Mouse (Mus musculus): ENCODE data around the gene Apoc3. TPM values are rescaled to one million over a fixed set of nuclear protein-coding genes. Genes with fewer than 3 reads are reported as not detected.
A peak's percentile ranks its signal among the peaks of the same experiment; 100 is the strongest.

Gene Apoc3
- total RNA-seq, 2 experiments from 2014 or later, result 1.2 TPM; not detected in 1

GRCm38 (mm10) chr9:46192642-46193041 lies 42.8 kb downstream of the Apoc3 start:
- DNase-seq, result no peak

GRCm38 (mm10) chr9:46191644-46192043 lies 43.8 kb downstream of the Apoc3 start:
- DNase-seq, result peak in 1 of 2 experiments; percentile 56

- peak in 1 of 2 experiments; percentile 26 for DNase-seq
These were observed 44.2 kb downstream of the Apoc3 start for GRCm38 (mm10) chr9:46191234-46191633.

- DNase-seq, result no peak
These were observed 46.1 kb downstream of the Apoc3 start for GRCm38 (mm10) chr9:46189381-46189780.

- no peak for DNase-seq
These were observed 46.5 kb downstream of the Apoc3 start for GRCm38 (mm10) chr9:46188956-46189355.

- DNase-seq, result no peak
These were observed 47.1 kb downstream of the Apoc3 start for GRCm38 (mm10) chr9:46188370-46188769.

GRCm38 (mm10) chr9:46186387-46186786 lies 49.0 kb downstream of the Apoc3 start:
- DNase-seq, result no peak

- DNase-seq, result peak; percentile 47 to 69
These were observed 50.2 kb downstream of the Apoc3 start for GRCm38 (mm10) chr9:46185191-46185590.

- DNase-seq, result no peak
These were observed 50.9 kb downstream of the Apoc3 start for GRCm38 (mm10) chr9:46184542-46184941.

Other genes starting within 250 kb of the Apoc3 start
- 10 to 100 TPM; 52.3 to 58.0 TPM for gene Pafah1b2, start 222.9 kb downstream of the Apoc3 start, total RNA-seq (2021)
- 10 to 100 TPM; 67.9 to 69.1 TPM for gene Sik3, start 222.8 kb downstream of the Apoc3 start, total RNA-seq (2021)
- gene Apoa1, start 7.1 kb downstream of the Apoc3 start, total RNA-seq (2021), result not detected
- not detected for gene Apoa4, start 5.1 kb upstream of the Apoc3 start, total RNA-seq (2021)
- not detected for gene Apoa5, start 33.0 kb upstream of the Apoc3 start, total RNA-seq (2021)
- 10 to 100 TPM; 24.2 to 25.8 TPM for gene Zpr1, start 37.4 kb upstream of the Apoc3 start, total RNA-seq (2021)
- 1 to 10 TPM; 6.5 to 7.9 TPM for gene Bud13, start 47.4 kb upstream of the Apoc3 start, total RNA-seq (2021)
- not detected for gene 4931429L15Rik, start 84.3 kb upstream of the Apoc3 start, total RNA-seq (2021)

Measured in heart, adult 18-20 months (tissue).